Mouse (Mus musculus): ENCODE results near the gene Mpc1. TPM values are rescaled to one million over a fixed set of nuclear protein-coding genes. Genes with fewer than 3 reads are reported as not detected.

The Mpc1 gene
- total and polyA plus RNA-seq, 2 experiments from 2014 or later, result 744 to 986 TPM

DNA sequence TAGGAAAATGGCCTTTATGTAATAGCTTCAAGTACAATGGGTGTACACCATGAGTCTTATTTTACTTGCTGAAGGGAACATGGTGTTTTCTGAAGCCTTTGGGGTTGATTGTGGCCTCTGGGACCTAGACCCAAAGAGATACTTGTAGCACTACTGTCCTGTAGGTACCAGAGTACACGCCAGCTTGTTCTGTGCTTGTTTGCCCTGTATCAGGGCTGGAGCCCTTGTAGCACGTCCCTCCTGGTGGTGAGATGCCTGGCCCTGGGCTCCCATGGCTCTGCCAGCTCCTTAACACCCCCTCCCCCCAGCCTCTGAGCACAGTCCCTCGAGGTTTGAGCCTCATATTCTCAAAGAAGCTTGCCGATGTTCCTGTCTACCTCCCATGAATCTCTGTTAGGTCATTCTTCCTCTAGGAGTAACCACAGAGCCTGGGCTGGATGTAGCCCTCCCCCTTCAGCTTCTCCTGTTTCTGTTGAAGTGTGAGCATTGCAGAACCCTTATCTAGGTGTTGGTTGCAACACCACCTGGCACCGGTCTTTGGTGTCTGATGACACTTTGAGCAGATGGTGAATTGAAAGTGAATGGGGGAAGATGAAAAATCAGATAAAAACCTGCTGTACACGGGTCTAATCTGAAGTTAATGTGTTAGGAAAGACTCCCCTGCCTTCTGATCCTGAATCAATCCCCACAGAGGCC, 10.5 kb upstream of the Mpc1 start:
- TF ChIP-seq CTCF (IDR thresholded peaks at IDR 0.05; ENCODE audit: low read depth) (no peak), EP300 (IDR thresholded peaks at IDR 0.05; ENCODE audit: low read depth) (no peak)
- no peak for DNase-seq (ENCODE audit: low spot score)
- Histone ChIP-seq H3K36me3 (replicated peaks; ENCODE audit: control insufficient read depth, insufficient read depth, low read length) (no peaks in the 10 kb centered on the region), H3K4me2 (ENCODE audit: low read depth, low read length) (no peak overlapping the region), H3K27ac (ENCODE audit: low read depth) (no peak overlapping the region), H3K4me3 (ENCODE audit: low read depth, low read length) (no peak overlapping the region), H3K27me3 (ENCODE audit: control insufficient read depth, insufficient read depth, low read length) (no peaks in the 10 kb centered on the region), H3K9ac (replicated peaks; ENCODE audit: low read depth, low read length) (no peak overlapping the region), H3K4me1 (ENCODE audit: control insufficient read depth, insufficient read depth) (peaks cover 4% of the 10 kb centered on the region; the same call in 1 of the 2 replicates), H3K9me3 (replicated peaks; ENCODE audit: control insufficient read depth, low read length) (no peaks in the 10 kb centered on the region)
- ATAC-seq (ENCODE audit: insufficient read depth, low read depth), result no peak
- WGBS, result 31% methylated on average over 6 of the region's 6 CpGs

DNA sequence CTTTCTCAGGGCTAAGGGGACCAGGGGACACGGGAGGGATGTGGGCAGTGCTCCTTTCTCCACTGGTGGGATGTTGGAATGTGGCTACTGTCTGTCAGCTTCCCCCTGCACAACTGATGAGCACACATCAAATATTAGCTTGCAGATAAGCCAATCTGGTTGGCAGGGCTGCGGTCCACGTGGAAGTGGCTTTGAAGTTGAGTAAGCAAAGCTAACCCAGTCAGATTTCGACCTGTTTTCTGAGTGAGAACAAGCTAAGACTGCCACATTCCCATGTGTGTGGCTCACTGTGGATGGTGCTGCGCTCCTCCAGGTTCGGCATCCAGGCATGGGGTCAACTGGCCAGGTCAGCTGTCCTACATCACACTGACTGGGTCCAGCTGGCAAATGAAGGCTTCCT, 9.8 kb upstream of the Mpc1 start:
- 48% methylated on average over 6 of the region's 6 CpGs for WGBS
- ATAC-seq (ENCODE audit: insufficient read depth, low read depth) (no peak; the same call in 1 of the 2 replicates), DNase-seq (ENCODE audit: low spot score) (no peak)
- H3K27me3 ChIP-seq (ENCODE audit: control insufficient read depth, insufficient read depth, low read length), result no peaks in the 10 kb centered on the region
- no peak overlapping the region for H3K4me2 ChIP-seq (ENCODE audit: low read depth, low read length)
- no peaks in the 10 kb centered on the region for H3K9me3 ChIP-seq (replicated peaks; ENCODE audit: control insufficient read depth, low read length)
- no peak overlapping the region for H3K9ac ChIP-seq (replicated peaks; ENCODE audit: low read depth, low read length)
- peaks cover 4% of the 10 kb centered on the region; the same call in 1 of the 2 replicates for H3K4me1 ChIP-seq (ENCODE audit: control insufficient read depth, insufficient read depth)
- H3K27ac ChIP-seq (ENCODE audit: low read depth), result no peak overlapping the region
- no peak overlapping the region for H3K4me3 ChIP-seq (ENCODE audit: low read depth, low read length)
- H3K36me3 ChIP-seq (replicated peaks; ENCODE audit: control insufficient read depth, insufficient read depth, low read length), result no peaks in the 10 kb centered on the region
- TF ChIP-seq EP300 (IDR thresholded peaks at IDR 0.05; ENCODE audit: low read depth), result no peak
- no peak for TF ChIP-seq CTCF (IDR thresholded peaks at IDR 0.05; ENCODE audit: low read depth)

DNA sequence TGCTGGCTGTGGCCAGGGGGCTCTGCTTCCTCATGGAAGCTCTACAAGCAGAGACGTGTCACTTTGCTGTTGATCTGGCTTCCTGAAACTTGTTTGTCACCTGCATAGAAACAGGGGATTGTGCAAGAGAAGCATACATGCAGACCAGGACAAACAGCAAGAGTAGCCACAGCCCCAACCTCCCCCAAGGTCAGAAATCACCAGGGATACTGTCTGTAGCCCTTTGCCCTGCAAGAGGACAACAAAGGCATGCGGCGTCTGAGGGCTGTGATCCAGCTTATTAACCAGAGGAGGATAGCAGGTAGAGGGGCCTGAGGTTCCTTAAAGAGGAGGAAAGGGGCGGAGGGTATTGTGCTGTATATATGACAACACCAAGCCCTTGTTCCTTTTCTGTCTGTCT, 6.6 kb upstream of the Mpc1 start:
- no peak overlapping the region for H3K4me3 ChIP-seq (ENCODE audit: low read depth, low read length)
- H3K27me3 ChIP-seq (ENCODE audit: control insufficient read depth, insufficient read depth, low read length), result no peaks in the 10 kb centered on the region
- no peak overlapping the region for H3K27ac ChIP-seq (ENCODE audit: low read depth)
- no peak overlapping the region for H3K4me2 ChIP-seq (ENCODE audit: low read depth, low read length)
- H3K9ac ChIP-seq (replicated peaks; ENCODE audit: low read depth, low read length), result no peak overlapping the region
- WGBS, result 70% methylated on average over 4 of the region's 4 CpGs
- H3K9me3 ChIP-seq (replicated peaks; ENCODE audit: control insufficient read depth, low read length), result no peaks in the 10 kb centered on the region
- no peaks in the 10 kb centered on the region for H3K36me3 ChIP-seq (replicated peaks; ENCODE audit: control insufficient read depth, insufficient read depth, low read length)
- TF ChIP-seq CTCF (IDR thresholded peaks at IDR 0.05; ENCODE audit: low read depth) (no peak), EP300 (IDR thresholded peaks at IDR 0.05; ENCODE audit: low read depth) (no peak)
- DNase-seq (ENCODE audit: low spot score), result no peak
- no peak for ATAC-seq (ENCODE audit: insufficient read depth, low read depth)
- H3K4me1 ChIP-seq (ENCODE audit: control insufficient read depth, insufficient read depth), result peaks cover 4% of the 10 kb centered on the region; the same call in 1 of the 2 replicates

DNA sequence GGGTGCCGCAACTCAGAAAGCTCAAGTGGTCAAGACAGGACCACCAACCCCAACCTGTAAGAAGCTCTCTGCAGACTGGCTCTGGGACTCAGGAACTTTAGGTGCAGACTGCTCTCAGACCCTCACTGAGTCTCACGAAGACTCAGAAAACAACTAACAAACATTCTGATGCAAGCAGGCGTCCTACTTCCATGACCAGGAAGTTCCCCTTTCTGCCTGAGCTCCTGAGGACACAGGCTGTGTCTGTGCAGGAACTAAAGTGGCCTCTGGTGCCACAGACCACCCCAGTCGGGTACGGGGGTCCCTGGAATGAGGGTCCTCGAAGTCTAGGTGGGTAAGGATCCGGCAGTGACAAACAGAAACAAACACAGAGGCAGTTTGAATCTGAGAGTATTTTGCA, 6.0 kb upstream of the Mpc1 start:
- H3K36me3 ChIP-seq (replicated peaks; ENCODE audit: control insufficient read depth, insufficient read depth, low read length), result no peaks in the 10 kb centered on the region
- TF ChIP-seq CTCF (IDR thresholded peaks at IDR 0.05; ENCODE audit: low read depth) (no peak), EP300 (IDR thresholded peaks at IDR 0.05; ENCODE audit: low read depth) (no peak)
- H3K4me2 ChIP-seq (ENCODE audit: low read depth, low read length), result no peak overlapping the region
- 67% methylated on average over 7 of the region's 7 CpGs for WGBS
- no peak overlapping the region for H3K9ac ChIP-seq (replicated peaks; ENCODE audit: low read depth, low read length)
- no peak for ATAC-seq (ENCODE audit: insufficient read depth, low read depth)
- H3K27ac ChIP-seq (ENCODE audit: low read depth), result no peak overlapping the region
- peaks cover 4% of the 10 kb centered on the region; the same call in 1 of the 2 replicates for H3K4me1 ChIP-seq (ENCODE audit: control insufficient read depth, insufficient read depth)
- no peaks in the 10 kb centered on the region for H3K9me3 ChIP-seq (replicated peaks; ENCODE audit: control insufficient read depth, low read length)
- no peaks in the 10 kb centered on the region for H3K27me3 ChIP-seq (ENCODE audit: control insufficient read depth, insufficient read depth, low read length)
- H3K4me3 ChIP-seq (ENCODE audit: low read depth, low read length), result no peak overlapping the region
- DNase-seq (ENCODE audit: low spot score), result no peak

DNA sequence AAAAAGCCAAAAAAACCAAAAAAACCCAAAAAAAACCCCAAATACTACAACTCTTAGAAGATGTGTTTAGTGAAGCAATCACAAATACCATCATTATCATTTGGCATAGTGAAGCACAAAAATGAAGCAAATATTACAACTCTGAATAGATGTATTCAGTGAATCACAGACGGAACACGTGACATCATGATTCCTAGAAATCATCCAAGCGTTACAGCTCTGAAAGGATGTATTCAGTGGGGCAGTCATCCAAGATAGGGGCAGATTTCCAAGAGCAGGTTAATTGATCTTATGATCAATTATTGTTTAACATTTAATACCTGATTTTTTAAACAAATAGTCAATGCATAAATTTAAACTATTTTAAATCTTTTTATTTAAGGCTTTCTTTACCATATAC, 5.4 kb upstream of the Mpc1 start:
- Histone ChIP-seq H3K27ac (ENCODE audit: low read depth) (no peak overlapping the region), H3K27me3 (ENCODE audit: control insufficient read depth, insufficient read depth, low read length) (no peaks in the 10 kb centered on the region), H3K4me2 (ENCODE audit: low read depth, low read length) (no peak overlapping the region), H3K4me3 (ENCODE audit: low read depth, low read length) (no peak overlapping the region), H3K9me3 (replicated peaks; ENCODE audit: control insufficient read depth, low read length) (no peaks in the 10 kb centered on the region), H3K4me1 (ENCODE audit: control insufficient read depth, insufficient read depth) (peaks cover 5% of the 10 kb centered on the region; the same call in 1 of the 2 replicates), H3K36me3 (replicated peaks; ENCODE audit: control insufficient read depth, insufficient read depth, low read length) (no peaks in the 10 kb centered on the region), H3K9ac (replicated peaks; ENCODE audit: low read depth, low read length) (no peak overlapping the region)
- DNase-seq (ENCODE audit: low spot score) (no peak), ATAC-seq (ENCODE audit: insufficient read depth, low read depth) (no peak)
- WGBS, result 91% methylated on average over 3 of the region's 3 CpGs
- TF ChIP-seq EP300 (IDR thresholded peaks at IDR 0.05; ENCODE audit: low read depth) (no peak), CTCF (IDR thresholded peaks at IDR 0.05; ENCODE audit: low read depth) (no peak)

DNA sequence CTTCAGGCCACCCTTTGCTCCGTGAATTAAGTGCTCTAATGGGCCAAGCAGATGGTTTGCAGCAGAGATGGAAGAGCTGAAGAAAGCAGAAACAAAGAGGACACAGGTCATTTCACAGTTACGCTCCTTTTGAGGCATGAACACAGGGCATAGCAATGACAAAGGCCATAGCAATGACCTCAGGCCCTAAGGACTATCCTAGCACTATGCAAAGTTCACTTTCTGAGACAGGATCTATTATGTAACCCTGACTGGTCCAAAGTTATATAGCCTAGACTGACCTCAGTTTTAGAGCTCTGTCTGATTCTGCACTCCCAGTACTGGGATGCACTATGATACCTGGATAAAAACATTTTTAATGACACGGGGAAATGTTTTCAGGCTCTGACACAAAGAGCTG, 4.3 kb upstream of the Mpc1 start:
- H3K36me3 ChIP-seq (replicated peaks; ENCODE audit: control insufficient read depth, insufficient read depth, low read length), result no peaks in the 10 kb centered on the region
- H3K4me1 ChIP-seq (ENCODE audit: control insufficient read depth, insufficient read depth), result 0 out of 2 replicates have a peak, but pooled peaks cover 4% of the 10 kb centered on the region
- H3K27ac ChIP-seq (ENCODE audit: low read depth), result no peak overlapping the region
- WGBS, result 65% methylated on average over 3 of the region's 3 CpGs
- H3K4me3 ChIP-seq (ENCODE audit: low read depth, low read length), result no peak overlapping the region
- ATAC-seq (ENCODE audit: insufficient read depth, low read depth) (no peak), DNase-seq (ENCODE audit: low spot score) (no peak)
- no peaks in the 10 kb centered on the region for H3K27me3 ChIP-seq (ENCODE audit: control insufficient read depth, insufficient read depth, low read length)
- H3K4me2 ChIP-seq (ENCODE audit: low read depth, low read length), result no peak overlapping the region
- H3K9ac ChIP-seq (replicated peaks; ENCODE audit: low read depth, low read length), result no peak overlapping the region
- TF ChIP-seq EP300 (IDR thresholded peaks at IDR 0.05; ENCODE audit: low read depth) (no peak), CTCF (IDR thresholded peaks at IDR 0.05; ENCODE audit: low read depth) (no peak)
- H3K9me3 ChIP-seq (replicated peaks; ENCODE audit: control insufficient read depth, low read length), result no peaks in the 10 kb centered on the region
